Mouse (Mus musculus) ES-Bruce4 (cell line): ENCODE measurements around the gene Cd83. TPM values are rescaled to one million over a fixed set of nuclear protein-coding genes. Genes with fewer than 3 reads are reported as not detected.

Source experiments
- H3K27ac ChIP-seq: 2 replicates; pipeline ENCODE4 v1.5.1; 2012; ENCODE audit warnings: low read length, inconsistent platforms; ENCODE audit not compliant: insufficient read depth
- H3K27me3 ChIP-seq: 2 replicates; pipeline ENCODE4 v1.6.1; 2012; ENCODE audit warnings: mild to moderate bottlenecking, low read length, inconsistent platforms; ENCODE audit not compliant: control insufficient read depth, poor library complexity, insufficient read depth, severe bottlenecking
- H3K36me3 ChIP-seq: 2 replicates; pipeline ENCODE4 v1.6.1; 2012; ENCODE audit warnings: inconsistent platforms, mild to moderate bottlenecking, low read length, moderate library complexity; ENCODE audit not compliant: control insufficient read depth, poor library complexity, insufficient read depth, severe bottlenecking
- H3K4me1 ChIP-seq: one replicate; pipeline ENCODE4 v1.8.1; 2011; ENCODE audit warnings: low read length; ENCODE audit not compliant: control insufficient read depth, insufficient read depth
- H3K4me3 ChIP-seq: 2 replicates; pipeline ENCODE4 v1.5.1; 2011; ENCODE audit warnings: low read depth, mild to moderate bottlenecking, low read length
- H3K9ac ChIP-seq: 2 replicates; pipeline ENCODE4 v1.6.1; 2012; ENCODE audit warnings: low read depth, mild to moderate bottlenecking, inconsistent platforms; ENCODE audit not compliant: poor library complexity, severe bottlenecking
- H3K9me3 ChIP-seq: replicated peaks from 2 replicates; pipeline ENCODE4 v1.6.1; 2012; ENCODE audit warnings: mild to moderate bottlenecking, low read length, inconsistent platforms; ENCODE audit not compliant: control insufficient read depth, poor library complexity, insufficient read depth, severe bottlenecking
- CTCF ChIP-seq: IDR thresholded peaks from one replicate; pipeline ENCODE4 v1.8.1; 2011; ENCODE audit warnings: low read depth, low read length
- EP300 ChIP-seq: IDR thresholded peaks from 2 replicates; pipeline ENCODE4 v1.6.1; 2011; ENCODE audit warnings: low read depth, low read length; ENCODE audit not compliant: insufficient read depth
- POLR2A ChIP-seq: IDR thresholded peaks from one replicate; pipeline ENCODE4 v1.8.1; 2011; ENCODE audit warnings: low read length; ENCODE audit not compliant: insufficient read depth
- polyA plus RNA-seq: library from polyadenylated mRNA; stranded (reverse); fragments of >200 nt; gene quantifications from 2 replicates; pipeline ENCODE4 v1.2.4, GENCODE M21; 2011; ENCODE audit warnings: low read depth; ENCODE audit not compliant: missing spikeins, insufficient read depth, insufficient read length

Gene Cd83
- polyA plus RNA-seq, 1 experiment, result 0.46 TPM

- no peak overlapping the region for H3K4me3 ChIP-seq
- no peak overlapping the region for H3K9ac ChIP-seq
- no peaks in the 10 kb centered on the region for H3K4me1 ChIP-seq
- H3K9me3 ChIP-seq, result peaks cover 4% of the 10 kb centered on the region; the same call in 1 of the 2 replicates
- TF ChIP-seq POLR2A (no peak), CTCF (no peak), EP300 (no peak)
- H3K36me3 ChIP-seq, result no peaks in the 10 kb centered on the region
- H3K27me3 ChIP-seq, result no peaks in the 10 kb centered on the region
- no peak overlapping the region for H3K27ac ChIP-seq
These were observed 53.2 kb downstream of the Cd83 start for GRCm38 (mm10) chr13:43837812-43838211.

- Histone ChIP-seq H3K27me3 (no peaks in the 10 kb centered on the region), H3K27ac (no peak overlapping the region), H3K9ac (no peak overlapping the region), H3K4me3 (no peak overlapping the region), H3K9me3 (no peaks in the 10 kb centered on the region), H3K36me3 (no peaks in the 10 kb centered on the region), H3K4me1 (no peaks in the 10 kb centered on the region)
- no peak for TF ChIP-seq CTCF
- TF ChIP-seq EP300, result no peak
- TF ChIP-seq POLR2A, result no peak
These were observed 60.6 kb downstream of the Cd83 start for GRCm38 (mm10) chr13:43845151-43845550.

GRCm38 (mm10) chr13:43847186-43847585, 62.6 kb downstream of the Cd83 start:
- no peaks in the 10 kb centered on the region for H3K4me1 ChIP-seq
- no peak overlapping the region for H3K4me3 ChIP-seq
- TF ChIP-seq POLR2A, result no peak
- TF ChIP-seq CTCF, result no peak
- TF ChIP-seq EP300, result no peak
- H3K9me3 ChIP-seq, result no peaks in the 10 kb centered on the region
- no peaks in the 10 kb centered on the region for H3K36me3 ChIP-seq
- no peak overlapping the region for H3K27ac ChIP-seq
- H3K27me3 ChIP-seq, result no peaks in the 10 kb centered on the region
- H3K9ac ChIP-seq, result no peak overlapping the region

GRCm38 (mm10) chr13:43849816-43850215, 65.2 kb downstream of the Cd83 start:
- Histone ChIP-seq H3K4me3 (no peak overlapping the region), H3K9ac (no peak overlapping the region), H3K27ac (no peak overlapping the region), H3K9me3 (no peaks in the 10 kb centered on the region), H3K27me3 (no peaks in the 10 kb centered on the region), H3K4me1 (no peaks in the 10 kb centered on the region), H3K36me3 (no peaks in the 10 kb centered on the region)
- TF ChIP-seq POLR2A (no peak), CTCF (no peak), EP300 (no peak)

- H3K27ac ChIP-seq, result no peak overlapping the region
- H3K9me3 ChIP-seq, result no peaks in the 10 kb centered on the region
- no peak overlapping the region for H3K4me3 ChIP-seq
- H3K27me3 ChIP-seq, result no peaks in the 10 kb centered on the region
- no peaks in the 10 kb centered on the region for H3K4me1 ChIP-seq
- no peaks in the 10 kb centered on the region for H3K36me3 ChIP-seq
- TF ChIP-seq POLR2A (no peak), EP300 (no peak), CTCF (no peak)
- no peak overlapping the region for H3K9ac ChIP-seq
These were observed 66.5 kb downstream of the Cd83 start for GRCm38 (mm10) chr13:43851108-43851507.

Other genes starting within 250 kb of the Cd83 start
- 6.1 and 7.8 TPM in 2 replicates for gene Mcur1, start 224.6 kb upstream of the Cd83 start, polyA plus RNA-seq
- gene Rnf182, start 169.1 kb upstream of the Cd83 start, polyA plus RNA-seq, result 1.6 and 1.9 TPM in 2 replicates